Comparison of ENCODE assay signal across 9 mouse cellular contexts in genomic region chr9:41212943-41213529, GRCm38 (mm10). TPM values are rescaled to one million over a fixed set of nuclear protein-coding genes. Genes with fewer than 3 reads are reported as not detected.
DNase-seq lines count a peak whose midpoint lies in the region; ATAC-seq and TF ChIP-seq lines count a peak whose summit lies in the region.
"Had no signal": no experiment of that assay in that cellular context is flagged by ENCODE, and none has a peak within 500 bp of the region (broad histone marks: within the 10 kb centered on the region; RNA-seq: fewer than 3 reads in every experiment).

No protein-coding gene starts in this region.

- TF ChIP-seq POLR2A in embryonic fibroblast, embryonic 13.5 days (IDR thresholded peaks at IDR 0.05; ENCODE audit: low read depth, low read length): no peak

- TF ChIP-seq CTCF in embryonic fibroblast, embryonic 13.5 days (IDR thresholded peaks at IDR 0.05; ENCODE audit: borderline replicate concordance, insufficient read depth, low read length): no peak

- no peaks in the 10 kb centered on the region for H3K27me3 ChIP-seq in kidney, embryonic 16.5 days (ENCODE audit: insufficient read depth, low read length)
- H3K27me3 ChIP-seq in hindbrain, embryonic 16.5 days (replicated peaks; ENCODE audit: control insufficient read depth, insufficient read depth, low read length): no peaks in the 10 kb centered on the region
- no peaks in the 10 kb centered on the region for H3K27me3 ChIP-seq in midbrain, embryonic 14.5 days (ENCODE audit: control insufficient read depth, insufficient read depth, low read length)

- WGBS in kidney, embryonic 16.5 days: 27% methylated on average over 14 of the region's 14 CpGs
- 30% methylated on average over 14 of the region's 14 CpGs for WGBS in hindbrain, embryonic 16.5 days
- WGBS in midbrain, embryonic 14.5 days: 32% methylated on average over 14 of the region's 14 CpGs

- peaks cover 18% of the 10 kb centered on the region for H3K4me1 ChIP-seq in kidney, embryonic 16.5 days (ENCODE audit: insufficient read depth, low read length)
- H3K4me1 ChIP-seq in embryonic fibroblast, embryonic 13.5 days (ENCODE audit: control insufficient read depth, insufficient read depth, low read length): peaks cover 9% of the 10 kb centered on the region
- peaks cover 12% of the 10 kb centered on the region for H3K4me1 ChIP-seq in hindbrain, embryonic 16.5 days (ENCODE audit: control insufficient read depth, insufficient read depth, low read depth, low read length)
- H3K4me1 ChIP-seq in midbrain, embryonic 14.5 days (ENCODE audit: control insufficient read depth, insufficient read depth, low read length): peaks cover 20% of the 10 kb centered on the region

- H3K27ac ChIP-seq in kidney, embryonic 16.5 days (ENCODE audit: low read length): peak overlapping the region; percentile 95
- peak overlapping the region; percentile 86 for H3K27ac ChIP-seq in embryonic fibroblast, embryonic 13.5 days (ENCODE audit: insufficient read depth, low read length)
- H3K27ac ChIP-seq in hindbrain, embryonic 16.5 days (ENCODE audit: low read depth, low read length): peak overlapping the region; percentile 70
- peak overlapping the region; percentile 75 for H3K27ac ChIP-seq in midbrain, embryonic 14.5 days (replicated peaks; ENCODE audit: low read depth, low read length)

- 0 out of 2 replicates have a peak overlapping the region, but pooled peaks have one; percentile 10 for H3K4me3 ChIP-seq in kidney, embryonic 16.5 days (ENCODE audit: low read length)
- H3K4me3 ChIP-seq in embryonic fibroblast, embryonic 13.5 days (ENCODE audit: insufficient read depth, low read length): no peak overlapping the region
- no peak overlapping the region for H3K4me3 ChIP-seq in hindbrain, embryonic 16.5 days (ENCODE audit: low read length)
- H3K4me3 ChIP-seq in midbrain, embryonic 14.5 days (replicated peaks; ENCODE audit: low read depth, low read length): no peak overlapping the region

- peak overlapping the region; percentile 41; the same call in 1 of the 2 replicates for H3K9ac ChIP-seq in kidney, embryonic 16.5 days (replicated peaks; ENCODE audit: low read length)
- H3K9ac ChIP-seq in hindbrain, embryonic 16.5 days (ENCODE audit: low read depth, low read length): no peak overlapping the region; the same call in 1 of the 2 replicates
- H3K9ac ChIP-seq in midbrain, embryonic 14.5 days (replicated peaks; ENCODE audit: low read length): peak overlapping the region; percentile 17; the same call in 1 of the 2 replicates

- H3K36me3 ChIP-seq in kidney, embryonic 16.5 days (ENCODE audit: insufficient read depth, low read length): no peaks in the 10 kb centered on the region
- H3K36me3 ChIP-seq in hindbrain, embryonic 16.5 days (ENCODE audit: control insufficient read depth, insufficient read depth, low read length): no peaks in the 10 kb centered on the region
- H3K36me3 ChIP-seq in midbrain, embryonic 14.5 days (ENCODE audit: control insufficient read depth, insufficient read depth, low read length): no peaks in the 10 kb centered on the region

- peak; percentile 37; the same call in 1 of the 2 replicates for ATAC-seq in kidney, embryonic 16.5 days (ENCODE audit: low FRiP score, low TSS enrichment)
- ATAC-seq in hindbrain, embryonic 16.5 days: 0 out of 2 replicates have a peak, but pooled peaks have one; percentile 19
- no peak for ATAC-seq in midbrain, embryonic 14.5 days (ENCODE audit: low FRiP score, low TSS enrichment)
- no peak for ATAC-seq in erythroblast, adult 5-6 weeks (replicated peaks; ENCODE audit: low FRiP score, poor library complexity, severe bottlenecking)

- H3K4me2 ChIP-seq in kidney, embryonic 16.5 days (replicated peaks; ENCODE audit: low read depth, low read length): peak overlapping the region; percentile 49
- H3K4me2 ChIP-seq in hindbrain, embryonic 16.5 days (ENCODE audit: low read length): peak overlapping the region; percentile 39
- H3K4me2 ChIP-seq in midbrain, embryonic 14.5 days (ENCODE audit: low read length): peak overlapping the region; percentile 38

- no peak for DNase-seq in kidney, postnatal 25 days
- peak; percentile 41 for DNase-seq in midbrain, embryonic 14.5 days
- no peak for DNase-seq in Muller cell, postnatal 12 days (ENCODE audit: inconsistent ontology term)
- no peak for DNase-seq in frontal cortex, postnatal 36 days (ENCODE audit: low spot score in 2 of 2)
- DNase-seq: cerebellum, adult 11-12 months had no signal

- H3K9me3 ChIP-seq in kidney, embryonic 16.5 days (ENCODE audit: low read length): no peaks in the 10 kb centered on the region
- no peaks in the 10 kb centered on the region for H3K9me3 ChIP-seq in hindbrain, embryonic 16.5 days (ENCODE audit: control insufficient read depth, low read length)
- no peaks in the 10 kb centered on the region for H3K9me3 ChIP-seq in midbrain, embryonic 14.5 days (ENCODE audit: control insufficient read depth, low read length)

RNA-seq across cellular contexts. Expression of gene Ubash3b, which starts 51.5 kb away (rescaled TPM):
- polyA plus RNA-seq in kidney, embryonic 16.5 days (2015; fragmentation: Nextera tagmentation; extraction: Ambion mirVana): 6.8 and 7.5 TPM in 2 replicates
- 4.2 and 5.1 TPM in 2 replicates for polyA plus RNA-seq in embryonic fibroblast, embryonic 13.5 days (2011; ENCODE audit: insufficient read length, low read depth, missing spikeins)
- 25.4 and 29.7 TPM in 2 replicates for polyA plus RNA-seq in hindbrain, embryonic 16.5 days (2015; fragmentation: Nextera tagmentation; extraction: Ambion mirVana)
- 18.9 and 21.3 TPM in 2 replicates for polyA plus RNA-seq in midbrain, embryonic 14.5 days (2014; fragmentation: Nextera tagmentation; extraction: Ambion mirVana)
- 1.9 and 3.1 TPM in 2 replicates for total RNA-seq in erythroblast, adult 5-6 weeks (2015; ENCODE audit: low replicate concordance)
- 2.9 and 9.2 TPM in 2 replicates for total RNA-seq in erythroblast, adult 5-6 weeks (2017; ENCODE audit: low replicate concordance)

Comparison
In these comparisons a context has a peak if more than half of its experiments do, and no peak if none do; other contexts are left out.
1. ATAC-seq: peak in kidney, embryonic 16.5 days (single experiment) and hindbrain, embryonic 16.5 days (single experiment); none in midbrain, embryonic 14.5 days (single experiment) and erythroblast, adult 5-6 weeks (single experiment).
2. Peak in every context shown above with its lines, with median percentiles within 50 percentile points of each other: H3K27ac ChIP-seq and H3K4me2 ChIP-seq.